Mouse (Mus musculus): Measurements from ENCODE around the gene Galnt2. TPM values are rescaled to one million over a fixed set of nuclear protein-coding genes. Genes with fewer than 3 reads are reported as not detected.

Galnt2 gene
- polyA plus RNA-seq, 1 experiment from 2014 or later, result 86.2 TPM

GRCm38 (mm10) chr8:124200400-124200799, 30.8 kb upstream of the Galnt2 start:
- 73% methylated on average over 7 of the region's 7 CpGs for WGBS

GRCm38 (mm10) chr8:124201706-124202105, 29.5 kb upstream of the Galnt2 start:
- no peaks in the 10 kb centered on the region for H3K36me3 ChIP-seq
- no peak overlapping the region for H3K4me2 ChIP-seq (replicated peaks)
- ATAC-seq (ENCODE audit: low FRiP score, low read depth), result no peak
- WGBS, result 88% methylated on average over 8 of the region's 8 CpGs
- no peak overlapping the region for H3K9ac ChIP-seq (replicated peaks)
- peaks cover 6% of the 10 kb centered on the region; the same call in 1 of the 2 replicates for H3K4me1 ChIP-seq
- no peaks in the 10 kb centered on the region for H3K9me3 ChIP-seq
- H3K4me3 ChIP-seq, result no peak overlapping the region
- H3K27ac ChIP-seq (replicated peaks), result no peak overlapping the region
- no peaks in the 10 kb centered on the region; the same call in 1 of the 2 replicates for H3K27me3 ChIP-seq

More at GRCm38 (mm10) chr8:124200400-124200799, 30.8 kb upstream of the Galnt2 start:
- no peak for ATAC-seq (ENCODE audit: low FRiP score, low read depth)
- no peaks in the 10 kb centered on the region for H3K36me3 ChIP-seq
- H3K4me1 ChIP-seq, result peaks cover 6% of the 10 kb centered on the region; the same call in 1 of the 2 replicates
- no peak overlapping the region for H3K4me3 ChIP-seq
- no peak overlapping the region for H3K9ac ChIP-seq (replicated peaks)
- H3K9me3 ChIP-seq, result no peaks in the 10 kb centered on the region
- H3K27ac ChIP-seq (replicated peaks), result no peak overlapping the region
- no peaks in the 10 kb centered on the region; the same call in 1 of the 2 replicates for H3K27me3 ChIP-seq
- no peak overlapping the region for H3K4me2 ChIP-seq (replicated peaks)

GRCm38 (mm10) chr8:124202895-124203294, 28.3 kb upstream of the Galnt2 start:
- Histone ChIP-seq H3K27ac (replicated peaks) (no peak overlapping the region), H3K36me3 (no peaks in the 10 kb centered on the region), H3K27me3 (no peaks in the 10 kb centered on the region; the same call in 1 of the 2 replicates), H3K9ac (replicated peaks) (no peak overlapping the region), H3K4me3 (no peak overlapping the region), H3K4me2 (replicated peaks) (no peak overlapping the region), H3K9me3 (no peaks in the 10 kb centered on the region), H3K4me1 (peaks cover 6% of the 10 kb centered on the region; the same call in 1 of the 2 replicates)
- 82% methylated on average over 5 of the region's 5 CpGs for WGBS
- no peak for ATAC-seq (ENCODE audit: low FRiP score, low read depth)

- no peak overlapping the region for H3K4me2 ChIP-seq (replicated peaks)
- H3K9me3 ChIP-seq, result no peaks in the 10 kb centered on the region
- ATAC-seq (ENCODE audit: low FRiP score, low read depth), result no peak
- 62% methylated on average over 13 of the region's 13 CpGs for WGBS
- H3K27ac ChIP-seq (replicated peaks), result no peak overlapping the region
- no peaks in the 10 kb centered on the region; the same call in 1 of the 2 replicates for H3K27me3 ChIP-seq
- peaks cover 6% of the 10 kb centered on the region; the same call in 1 of the 2 replicates for H3K4me1 ChIP-seq
- no peak overlapping the region for H3K9ac ChIP-seq (replicated peaks)
- no peaks in the 10 kb centered on the region for H3K36me3 ChIP-seq
- H3K4me3 ChIP-seq, result no peak overlapping the region
Observed at GRCm38 (mm10) chr8:124204001-124204601, 27.1 kb upstream of the Galnt2 start.

GRCm38 (mm10) chr8:124212148-124212547, 19.0 kb upstream of the Galnt2 start:
- Histone ChIP-seq H3K4me2 (replicated peaks) (no peak overlapping the region), H3K4me1 (no peaks in the 10 kb centered on the region), H3K27ac (replicated peaks) (no peak overlapping the region), H3K4me3 (no peak overlapping the region), H3K36me3 (no peaks in the 10 kb centered on the region), H3K27me3 (no peaks in the 10 kb centered on the region), H3K9me3 (no peaks in the 10 kb centered on the region), H3K9ac (replicated peaks) (no peak overlapping the region)
- 81% methylated on average over 2 of the region's 2 CpGs for WGBS
- no peak for ATAC-seq (ENCODE audit: low FRiP score, low read depth)

GRCm38 (mm10) chr8:124216951-124217350, 14.2 kb upstream of the Galnt2 start:
- ATAC-seq (ENCODE audit: low FRiP score, low read depth), result no peak
- Histone ChIP-seq H3K9ac (replicated peaks) (no peak overlapping the region), H3K36me3 (no peaks in the 10 kb centered on the region), H3K4me3 (no peak overlapping the region), H3K4me2 (replicated peaks) (no peak overlapping the region), H3K27me3 (no peaks in the 10 kb centered on the region), H3K9me3 (no peaks in the 10 kb centered on the region), H3K27ac (replicated peaks) (no peak overlapping the region), H3K4me1 (no peaks in the 10 kb centered on the region)

GRCm38 (mm10) chr8:124229883-124230282, 1.3 kb upstream of the Galnt2 start:
- no peak overlapping the region for H3K27ac ChIP-seq (replicated peaks)
- no peak overlapping the region for H3K9ac ChIP-seq (replicated peaks)
- H3K4me2 ChIP-seq (replicated peaks), result no peak overlapping the region

GRCm38 (mm10) chr8:124230496-124231175, 555 bp upstream of the Galnt2 start:
- 54% methylated on average over 8 of the region's 8 CpGs for WGBS
- H3K9me3 ChIP-seq, result no peaks in the 10 kb centered on the region
- peak overlapping the region; percentile 95 for H3K4me3 ChIP-seq

More at GRCm38 (mm10) chr8:124229883-124230282, 1.3 kb upstream of the Galnt2 start:
- no peaks in the 10 kb centered on the region for H3K27me3 ChIP-seq
- no peak overlapping the region for H3K4me3 ChIP-seq
- WGBS, result 71% methylated on average over 2 of the region's 2 CpGs
- no peak for ATAC-seq (ENCODE audit: low FRiP score, low read depth)
- no peaks in the 10 kb centered on the region for H3K9me3 ChIP-seq
- H3K36me3 ChIP-seq, result no peaks in the 10 kb centered on the region
- H3K4me1 ChIP-seq, result peaks cover 29% of the 10 kb centered on the region

GRCm38 (mm10) chr8:124231485-124232279, 491 bp downstream of the Galnt2 start:
- Histone ChIP-seq H3K9ac (replicated peaks) (peak overlapping the region; percentile 92), H3K4me1 (peaks cover 40% of the 10 kb centered on the region), H3K4me3 (peak overlapping the region; percentile 95), H3K27ac (replicated peaks) (peak overlapping the region; percentile 79), H3K36me3 (no peaks in the 10 kb centered on the region), H3K9me3 (no peaks in the 10 kb centered on the region), H3K27me3 (no peaks in the 10 kb centered on the region), H3K4me2 (replicated peaks) (peak overlapping the region; percentile 97)
- ATAC-seq (ENCODE audit: low FRiP score, low read depth), result peak; percentile 87
- under 1% methylated on average over 80 of the region's 83 CpGs for WGBS

More at GRCm38 (mm10) chr8:124230496-124231175, 555 bp upstream of the Galnt2 start:
- Histone ChIP-seq H3K4me1 (peaks cover 36% of the 10 kb centered on the region), H3K4me2 (replicated peaks) (peak overlapping the region; percentile 97), H3K27me3 (no peaks in the 10 kb centered on the region), H3K9ac (replicated peaks) (peak overlapping the region; percentile 37; the same call in 1 of the 2 replicates), H3K36me3 (no peaks in the 10 kb centered on the region), H3K27ac (replicated peaks) (peak overlapping the region; percentile 26; the same call in 1 of the 2 replicates)
- peak; percentile 55 for ATAC-seq (ENCODE audit: low FRiP score, low read depth)

- ATAC-seq (ENCODE audit: low FRiP score, low read depth), result no peak
- Histone ChIP-seq H3K4me2 (replicated peaks) (peak overlapping the region; percentile 97), H3K9me3 (no peaks in the 10 kb centered on the region), H3K27me3 (no peaks in the 10 kb centered on the region), H3K4me1 (peaks cover 40% of the 10 kb centered on the region), H3K4me3 (peak overlapping the region; percentile 95), H3K27ac (replicated peaks) (no peak overlapping the region), H3K9ac (replicated peaks) (peak overlapping the region; percentile 92), H3K36me3 (no peaks in the 10 kb centered on the region)
- 3% methylated on average over 18 of the region's 18 CpGs for WGBS
Observed at GRCm38 (mm10) chr8:124232280-124232600, 1.0 kb downstream of the Galnt2 start.

- ATAC-seq (ENCODE audit: low FRiP score, low read depth), result no peak
- Histone ChIP-seq H3K27ac (replicated peaks) (peak overlapping the region; percentile 52; the same call in 1 of the 2 replicates), H3K9me3 (no peaks in the 10 kb centered on the region), H3K4me1 (peaks cover 47% of the 10 kb centered on the region), H3K36me3 (no peaks in the 10 kb centered on the region), H3K4me3 (peak overlapping the region; percentile 9; the same call in 1 of the 2 replicates), H3K27me3 (no peaks in the 10 kb centered on the region), H3K4me2 (replicated peaks) (peak overlapping the region; percentile 97), H3K9ac (replicated peaks) (no peak overlapping the region)
- 50% methylated on average over 2 of the region's 2 CpGs for WGBS
Observed at GRCm38 (mm10) chr8:124234496-124234895, 3.3 kb downstream of the Galnt2 start.

GRCm38 (mm10) chr8:124235536-124235935, 4.3 kb downstream of the Galnt2 start:
- ATAC-seq (ENCODE audit: low FRiP score, low read depth), result no peak
- Histone ChIP-seq H3K4me1 (peaks cover 57% of the 10 kb centered on the region), H3K27me3 (no peaks in the 10 kb centered on the region), H3K9me3 (no peaks in the 10 kb centered on the region), H3K9ac (replicated peaks) (no peak overlapping the region), H3K4me2 (replicated peaks) (no peak overlapping the region), H3K36me3 (no peaks in the 10 kb centered on the region), H3K27ac (replicated peaks) (no peak overlapping the region), H3K4me3 (no peak overlapping the region)
- WGBS, result 95% methylated on average over 4 of the region's 4 CpGs

Data from midbrain, embryonic 12.5 days (tissue).